8 mouse cellular contexts compared by ENCODE assay signal in genomic region chr7:79994476-79994875, GRCm38 (mm10). TPM values are rescaled to one million over a fixed set of nuclear protein-coding genes. Genes with fewer than 3 reads are reported as not detected.
DNase-seq lines count a peak whose midpoint lies in the region; ATAC-seq lines count a peak whose summit lies in the region.

No protein-coding gene starts in this region.

- no peak overlapping the region for H3K4me2 ChIP-seq in kidney, embryonic 16.5 days (replicated peaks; ENCODE audit: low read depth, low read length)

- no peaks in the 10 kb centered on the region for H3K9me3 ChIP-seq in kidney, embryonic 16.5 days (ENCODE audit: low read length)

- no peaks in the 10 kb centered on the region for H3K27me3 ChIP-seq in kidney, embryonic 16.5 days (ENCODE audit: insufficient read depth, low read length)

- DNase-seq in heart, adult 8-10 months (ENCODE audit: low spot score): peak; percentile 19
- no peak for DNase-seq in heart, adult 11 months
- peak; percentile 48 for DNase-seq in urinary bladder, postnatal 14 days (ENCODE audit: low spot score)
- DNase-seq in urinary bladder, adult 18-20 months (ENCODE audit: low spot score in 2 of 2): no peak
- DNase-seq in embryo, embryonic 10.5 days (ENCODE audit: low spot score): peak; percentile 66
- peak; percentile 68 for DNase-seq in lung, postnatal 14 days
- DNase-seq in c-Kit-positive CD71-positive TER-119-positive erythroid progenitor cells, embryonic 14.5 days (ENCODE audit: low spot score): no peak

- WGBS in kidney, embryonic 16.5 days: 22% methylated on average over 8 of the region's 8 CpGs

- peak; percentile 59; the same call in 1 of the 2 replicates for ATAC-seq in kidney, embryonic 16.5 days (ENCODE audit: low FRiP score, low TSS enrichment)

- no peak overlapping the region for H3K4me3 ChIP-seq in kidney, embryonic 16.5 days (ENCODE audit: low read length)

- no peak overlapping the region for H3K27ac ChIP-seq in kidney, embryonic 16.5 days (ENCODE audit: low read length)

- H3K36me3 ChIP-seq in kidney, embryonic 16.5 days (ENCODE audit: insufficient read depth, low read length): no peaks in the 10 kb centered on the region

- H3K9ac ChIP-seq in kidney, embryonic 16.5 days (replicated peaks; ENCODE audit: low read length): no peak overlapping the region

- H3K4me1 ChIP-seq in kidney, embryonic 16.5 days (ENCODE audit: insufficient read depth, low read length): no peaks in the 10 kb centered on the region

RNA-seq across cellular contexts. Expression of gene Zfp710, which starts 30.1 kb away (rescaled TPM):
- 10 to 100 TPM; 28.5 to 39.5 (median 31.3) TPM for total RNA-seq in heart, adult 8-10 months (2022)
- polyA plus RNA-seq in kidney, embryonic 16.5 days (2015; fragmentation: Nextera tagmentation; extraction: Ambion mirVana): 22.6 and 24.7 TPM in 2 replicates

RNA-seq across cellular contexts. Expression of gene Arpin, which starts 59.3 kb away (rescaled TPM):
- 10 to 100 TPM in 2 of 4 experiments, 1 to 10 TPM in 2; 9.7 to 10.9 (median 10.0) TPM for total RNA-seq in heart, adult 8-10 months (2022)
- polyA plus RNA-seq in kidney, embryonic 16.5 days (2015; fragmentation: Nextera tagmentation; extraction: Ambion mirVana): 33.8 and 35.7 TPM in 2 replicates

Comparison
In these comparisons a context has a peak if more than half of its experiments do, and no peak if none do; other contexts are left out.
1. DNase-seq: peak in heart, adult 8-10 months (single experiment), urinary bladder, postnatal 14 days (single experiment), embryo, embryonic 10.5 days (single experiment) and lung, postnatal 14 days (single experiment); none in heart, adult 11 months (single experiment), urinary bladder, adult 18-20 months (0 of 2) and c-Kit-positive CD71-positive TER-119-positive erythroid progenitor cells, embryonic 14.5 days (single experiment).